Mouse (Mus musculus): ENCODE data around the gene Tfcp2l1. TPM values are rescaled to one million over a fixed set of nuclear protein-coding genes. Genes with fewer than 3 reads are reported as not detected.
"Not testable (repeated sequence)": the region's sequence is repeated elsewhere in the genome, so short reads cannot be mapped to it uniquely, and the experiment has no call there.

Gene Tfcp2l1
- polyA plus RNA-seq, 1 experiment = 0.05 TPM

GRCm38 (mm10) chr1:118597475-118598213 lies 30.1 kb upstream of the Tfcp2l1 start:
- DNase-seq (ENCODE audit: low read depth in 1 of 2, low spot score in 2 of 2) = no peak
- Histone ChIP-seq H3K27me3 (ENCODE audit: control insufficient read depth, insufficient read depth, low read length) (no peaks in the 10 kb centered on the region), H3K36me3 (ENCODE audit: control insufficient read depth, insufficient read depth, low read length) (peaks cover 50% of the 10 kb centered on the region), H3K27ac (ENCODE audit: insufficient read depth, low read length) (no peak overlapping the region), H3K4me3 (ENCODE audit: extremely low read depth, insufficient read depth, insufficient read length) (no peak overlapping the region), H3K4me1 (ENCODE audit: control insufficient read depth, insufficient read depth, insufficient read length) (no peaks in the 10 kb centered on the region)
- WGBS = 99% methylated on average over 2 of the region's 2 CpGs
- no peak for TF ChIP-seq POLR2A (IDR thresholded peaks at IDR 0.05; ENCODE audit: low read depth, low read length)
- no peak for TF ChIP-seq CTCF (IDR thresholded peaks at IDR 0.05; ENCODE audit: extremely low read depth, insufficient read depth, insufficient read length, insufficient replicate concordance)

DNA sequence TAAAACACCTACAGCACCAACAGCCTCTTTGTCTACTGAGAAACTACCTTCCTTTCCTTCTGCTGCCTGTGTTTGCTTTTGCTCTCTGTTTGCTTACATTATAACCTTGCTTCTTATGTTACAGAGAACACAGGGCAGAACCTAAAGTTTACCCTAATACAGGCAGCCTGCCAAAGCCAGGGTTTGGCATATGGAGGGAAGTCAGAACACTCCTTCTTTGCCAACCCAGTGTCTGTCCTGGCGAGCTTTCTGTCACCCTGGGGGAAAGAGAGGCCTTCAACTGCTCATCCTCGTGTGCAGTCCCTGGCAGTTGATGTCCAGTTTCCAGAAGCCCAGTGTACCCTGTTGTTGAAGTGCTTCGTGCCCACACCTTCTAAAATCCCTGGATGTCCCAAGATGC lies 29.4 kb upstream of the Tfcp2l1 start:
- peaks cover 51% of the 10 kb centered on the region for H3K36me3 ChIP-seq (ENCODE audit: control insufficient read depth, insufficient read depth, low read length)

GRCm38 (mm10) chr1:118613631-118614183 lies 14.0 kb upstream of the Tfcp2l1 start:
- no peak for DNase-seq (ENCODE audit: low read depth in 1 of 2, low spot score in 2 of 2)
- Histone ChIP-seq H3K27ac (ENCODE audit: insufficient read depth, low read length) (no peak overlapping the region), H3K36me3 (ENCODE audit: control insufficient read depth, insufficient read depth, low read length) (peaks cover 3% of the 10 kb centered on the region), H3K4me3 (ENCODE audit: extremely low read depth, insufficient read depth, insufficient read length) (no peak overlapping the region), H3K27me3 (ENCODE audit: control insufficient read depth, insufficient read depth, low read length) (no peaks in the 10 kb centered on the region), H3K4me1 (ENCODE audit: control insufficient read depth, insufficient read depth, insufficient read length) (no peaks in the 10 kb centered on the region)
- WGBS = 90% methylated on average over 3 of the region's 3 CpGs
- TF ChIP-seq CTCF (IDR thresholded peaks at IDR 0.05; ENCODE audit: extremely low read depth, insufficient read depth, insufficient read length, insufficient replicate concordance) (no peak), POLR2A (IDR thresholded peaks at IDR 0.05; ENCODE audit: low read depth, low read length) (no peak)

More for the DNA sequence above, 29.4 kb upstream of the Tfcp2l1 start:
- no peak for TF ChIP-seq CTCF (IDR thresholded peaks at IDR 0.05; ENCODE audit: extremely low read depth, insufficient read depth, insufficient read length, insufficient replicate concordance)
- TF ChIP-seq POLR2A (IDR thresholded peaks at IDR 0.05; ENCODE audit: low read depth, low read length) = no peak
- no peak overlapping the region for H3K27ac ChIP-seq (ENCODE audit: insufficient read depth, low read length)
- H3K4me1 ChIP-seq (ENCODE audit: control insufficient read depth, insufficient read depth, insufficient read length) = no peaks in the 10 kb centered on the region
- WGBS = 91% methylated on average over 3 of the region's 3 CpGs
- no peaks in the 10 kb centered on the region for H3K27me3 ChIP-seq (ENCODE audit: control insufficient read depth, insufficient read depth, low read length)
- DNase-seq (ENCODE audit: low read depth in 1 of 2, low spot score in 2 of 2) = no peak
- no peak overlapping the region for H3K4me3 ChIP-seq (ENCODE audit: extremely low read depth, insufficient read depth, insufficient read length)

DNA sequence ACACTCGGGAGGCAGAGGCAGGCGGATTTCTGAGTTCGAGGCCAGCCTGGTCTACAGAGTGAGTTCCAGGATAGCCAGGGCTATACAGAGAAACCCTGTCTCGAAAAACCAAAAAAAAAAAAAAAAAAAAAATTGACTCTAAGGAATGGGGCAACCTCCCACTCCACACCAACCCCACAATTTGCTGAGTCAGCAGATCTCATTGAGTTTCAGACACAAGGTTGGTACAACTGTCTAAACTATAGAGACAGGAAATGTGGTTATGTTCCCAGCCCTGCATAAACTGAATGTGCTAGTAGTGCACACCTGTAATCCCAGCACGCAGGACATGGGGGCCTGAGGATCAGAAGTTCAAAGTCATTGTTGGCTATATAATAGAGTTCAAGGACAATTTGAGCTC lies 6.7 kb upstream of the Tfcp2l1 start:
- WGBS = 88% methylated on average over 5 of the region's 5 CpGs
- H3K27ac ChIP-seq (ENCODE audit: insufficient read depth, low read length) = not testable (repeated sequence)

GRCm38 (mm10) chr1:118622857-118623256 lies 4.9 kb upstream of the Tfcp2l1 start:
- Histone ChIP-seq H3K4me1 (ENCODE audit: control insufficient read depth, insufficient read depth, insufficient read length) (peaks cover 5% of the 10 kb centered on the region), H3K27me3 (ENCODE audit: control insufficient read depth, insufficient read depth, low read length) (peaks cover 4% of the 10 kb centered on the region; the same call in 1 of the 2 replicates), H3K27ac (ENCODE audit: insufficient read depth, low read length) (no peak overlapping the region), H3K36me3 (ENCODE audit: control insufficient read depth, insufficient read depth, low read length) (no peaks in the 10 kb centered on the region), H3K4me3 (ENCODE audit: extremely low read depth, insufficient read depth, insufficient read length) (no peak overlapping the region)
- TF ChIP-seq POLR2A (IDR thresholded peaks at IDR 0.05; ENCODE audit: low read depth, low read length) (no peak), CTCF (IDR thresholded peaks at IDR 0.05; ENCODE audit: extremely low read depth, insufficient read depth, insufficient read length, insufficient replicate concordance) (no peak)
- DNase-seq (ENCODE audit: low read depth in 1 of 2, low spot score in 2 of 2) = no peak
- WGBS = 79% methylated on average over 3 of the region's 3 CpGs

More for the DNA sequence above, 6.7 kb upstream of the Tfcp2l1 start:
- not testable (repeated sequence) for H3K27me3 ChIP-seq (ENCODE audit: control insufficient read depth, insufficient read depth, low read length); H3K4me1 ChIP-seq (ENCODE audit: control insufficient read depth, insufficient read depth, insufficient read length); H3K4me3 ChIP-seq (ENCODE audit: extremely low read depth, insufficient read depth, insufficient read length); H3K36me3 ChIP-seq (ENCODE audit: control insufficient read depth, insufficient read depth, low read length); DNase-seq (ENCODE audit: low read depth in 1 of 2, low spot score in 2 of 2)

GRCm38 (mm10) chr1:118625461-118625860 lies 2.3 kb upstream of the Tfcp2l1 start:
- no peak for TF ChIP-seq CTCF (IDR thresholded peaks at IDR 0.05; ENCODE audit: extremely low read depth, insufficient read depth, insufficient read length, insufficient replicate concordance)
- no peak for TF ChIP-seq POLR2A (IDR thresholded peaks at IDR 0.05; ENCODE audit: low read depth, low read length)
- DNase-seq (ENCODE audit: low read depth in 1 of 2, low spot score in 2 of 2) = no peak
- Histone ChIP-seq H3K4me3 (ENCODE audit: extremely low read depth, insufficient read depth, insufficient read length) (no peak overlapping the region), H3K36me3 (ENCODE audit: control insufficient read depth, insufficient read depth, low read length) (no peaks in the 10 kb centered on the region), H3K27me3 (ENCODE audit: control insufficient read depth, insufficient read depth, low read length) (peaks cover 8% of the 10 kb centered on the region), H3K27ac (ENCODE audit: insufficient read depth, low read length) (no peak overlapping the region), H3K4me1 (ENCODE audit: control insufficient read depth, insufficient read depth, insufficient read length) (peaks cover 5% of the 10 kb centered on the region)
- 84% methylated on average over 6 of the region's 6 CpGs for WGBS

- peaks cover 5% of the 10 kb centered on the region for H3K4me1 ChIP-seq (ENCODE audit: control insufficient read depth, insufficient read depth, insufficient read length)
- TF ChIP-seq CTCF (IDR thresholded peaks at IDR 0.05; ENCODE audit: extremely low read depth, insufficient read depth, insufficient read length, insufficient replicate concordance) (no peak), POLR2A (IDR thresholded peaks at IDR 0.05; ENCODE audit: low read depth, low read length) (no peak)
- peaks cover 8% of the 10 kb centered on the region for H3K27me3 ChIP-seq (ENCODE audit: control insufficient read depth, insufficient read depth, low read length)
- no peak overlapping the region for H3K4me3 ChIP-seq (ENCODE audit: extremely low read depth, insufficient read depth, insufficient read length)
- 67% methylated on average over 2 of the region's 2 CpGs for WGBS
- no peaks in the 10 kb centered on the region for H3K36me3 ChIP-seq (ENCODE audit: control insufficient read depth, insufficient read depth, low read length)
- no peak for DNase-seq (ENCODE audit: low read depth in 1 of 2, low spot score in 2 of 2)
- H3K27ac ChIP-seq (ENCODE audit: insufficient read depth, low read length) = no peak overlapping the region
Measured at GRCm38 (mm10) chr1:118625921-118626320, 1.8 kb upstream of the Tfcp2l1 start.

All from spleen, adult 2 months (tissue).